Mouse (Mus musculus) limb, embryonic 13.5 days (tissue): ENCODE measurements around the gene Fras1. TPM values are rescaled to one million over a fixed set of nuclear protein-coding genes. Genes with fewer than 3 reads are reported as not detected.

Experiments
- ATAC-seq: fragments of 200-750 bp; cut with Nextera tagmentation; 2 replicates; pipeline ENCODE4 v1.8.0; 2017; ENCODE audit warnings: low read depth, moderate number of reproducible peaks, moderate TSS enrichment; ENCODE audit not compliant: low FRiP score
- H3K27ac ChIP-seq: fragments of 300-500 bp; sonication (generic); 2 replicates; pipeline ENCODE4 v1.5.1; 2015; ENCODE audit warnings: inconsistent platforms, mild to moderate bottlenecking, moderate library complexity
- H3K27me3 ChIP-seq: fragments of 300-500 bp; sonication (generic); 2 replicates; pipeline ENCODE4 v1.6.1; 2015; ENCODE audit warnings: mild to moderate bottlenecking, inconsistent platforms
- H3K36me3 ChIP-seq: fragments of 300-500 bp; sonication (generic); 2 replicates; pipeline ENCODE4 v1.6.1; 2015; ENCODE audit warnings: inconsistent platforms, mild to moderate bottlenecking, moderate library complexity
- H3K4me1 ChIP-seq: fragments of 300-500 bp; sonication (generic); 2 replicates; pipeline ENCODE4 v1.6.1; 2015; ENCODE audit warnings: inconsistent platforms
- H3K4me2 ChIP-seq: fragments of 300-500 bp; sonication (generic); replicated peaks from 2 replicates; pipeline ENCODE4 v1.6.1; 2015; ENCODE audit warnings: inconsistent platforms, mild to moderate bottlenecking, moderate library complexity
- H3K4me3 ChIP-seq: fragments of 300-500 bp; sonication (generic); 2 replicates; pipeline ENCODE4 v1.5.1; 2015; ENCODE audit warnings: moderate library complexity, mild to moderate bottlenecking, inconsistent platforms
- H3K9ac ChIP-seq: fragments of 300-500 bp; sonication (generic); 2 replicates; pipeline ENCODE4 v1.6.1; 2015; ENCODE audit warnings: mild to moderate bottlenecking, inconsistent platforms
- H3K9me3 ChIP-seq: fragments of 300-500 bp; sonication (generic); 2 replicates; pipeline ENCODE4 v1.6.1; 2016; ENCODE audit warnings: inconsistent platforms
- WGBS: fragments of 180-500 bp; shearing (Covaris S2); methylation state at CpG from one replicate; pipeline ENCODE4 v1.1.7; 2015; 5-methylcytosine and 5-hydroxymethylcytosine counted together
- polyA plus RNA-seq: library from polyadenylated mRNA; unstranded; fragments of >200 nt; fragmentation: Nextera tagmentation; extraction: Ambion mirVana; gene quantifications from 2 replicates; pipeline ENCODE4 v1.2.1, GENCODE M21; 2015

Fras1 gene
- polyA plus RNA-seq, 1 experiment from 2014 or later, result 21.8 TPM

DNA sequence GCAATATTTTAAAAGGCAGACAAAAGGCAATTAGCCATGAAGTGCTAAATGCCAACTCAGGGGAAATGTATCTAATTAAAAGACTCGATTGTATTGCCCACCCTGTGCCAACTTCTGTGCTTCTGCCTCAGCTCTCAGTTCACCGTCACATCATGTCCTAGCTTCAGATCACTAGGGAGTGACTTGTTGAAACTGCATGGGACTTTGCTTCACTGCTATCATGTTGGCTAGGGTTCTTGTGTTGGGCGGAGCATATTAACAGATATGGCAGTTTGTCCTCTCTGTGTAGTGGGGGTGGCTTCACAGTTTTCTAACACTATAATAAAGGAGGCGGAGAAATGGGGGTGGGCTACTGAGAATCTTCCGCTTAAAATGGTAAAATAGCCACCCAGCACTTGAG lies 172.2 kb downstream of the Fras1 start:
- WGBS, result 87% methylated on average over 5 of the region's 5 CpGs
- H3K27ac ChIP-seq, result no peak overlapping the region
- ATAC-seq, result no peak
- no peaks in the 10 kb centered on the region for H3K9me3 ChIP-seq
- no peak overlapping the region for H3K4me3 ChIP-seq
- H3K9ac ChIP-seq, result no peak overlapping the region
- H3K4me1 ChIP-seq, result no peaks in the 10 kb centered on the region
- no peaks in the 10 kb centered on the region for H3K36me3 ChIP-seq
- no peak overlapping the region for H3K4me2 ChIP-seq
- no peaks in the 10 kb centered on the region for H3K27me3 ChIP-seq

DNA sequence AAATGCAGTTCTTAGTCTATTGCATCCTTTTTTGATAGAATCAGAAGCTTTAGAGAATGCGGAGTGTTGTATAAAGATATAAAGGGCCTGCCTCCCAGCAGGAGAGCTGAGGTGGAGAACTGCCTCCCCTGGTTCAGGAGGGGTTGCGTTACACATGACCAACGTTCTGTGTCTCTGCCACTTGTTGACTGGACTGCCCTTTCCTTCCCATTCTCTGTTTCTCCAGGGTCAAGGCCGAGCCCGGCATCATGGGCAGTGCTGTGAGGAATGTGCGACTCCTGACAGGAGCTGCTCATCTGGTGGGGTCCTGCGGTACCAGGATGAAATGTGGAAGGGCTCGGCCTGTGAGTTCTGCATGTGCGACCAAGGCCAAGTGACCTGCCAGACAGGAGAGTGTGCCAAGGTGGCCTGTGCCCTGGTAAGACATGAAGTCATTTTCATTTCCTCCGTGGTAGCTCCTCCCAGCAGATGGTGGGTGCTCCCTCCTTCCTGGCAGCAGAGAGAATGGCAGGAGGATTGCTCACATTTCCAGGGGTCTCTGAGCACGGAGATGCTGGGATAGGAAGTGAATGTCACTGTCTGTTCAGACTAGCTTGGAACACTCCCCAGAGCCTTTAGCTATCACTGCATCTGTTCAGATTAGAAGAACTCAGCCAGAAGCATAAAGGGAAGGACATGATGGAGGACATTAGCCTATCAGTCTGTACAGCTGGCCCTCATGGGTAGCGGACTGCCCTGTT lies 181.4 kb downstream of the Fras1 start:
- Histone ChIP-seq H3K9me3 (no peaks in the 10 kb centered on the region), H3K4me2 (no peak overlapping the region), H3K4me1 (no peaks in the 10 kb centered on the region), H3K27me3 (no peaks in the 10 kb centered on the region), H3K36me3 (no peaks in the 10 kb centered on the region; the same call in 1 of the 2 replicates), H3K27ac (no peak overlapping the region), H3K4me3 (no peak overlapping the region), H3K9ac (no peak overlapping the region)
- ATAC-seq, result no peak
- WGBS, result 86% methylated on average over 12 of the region's 12 CpGs

DNA sequence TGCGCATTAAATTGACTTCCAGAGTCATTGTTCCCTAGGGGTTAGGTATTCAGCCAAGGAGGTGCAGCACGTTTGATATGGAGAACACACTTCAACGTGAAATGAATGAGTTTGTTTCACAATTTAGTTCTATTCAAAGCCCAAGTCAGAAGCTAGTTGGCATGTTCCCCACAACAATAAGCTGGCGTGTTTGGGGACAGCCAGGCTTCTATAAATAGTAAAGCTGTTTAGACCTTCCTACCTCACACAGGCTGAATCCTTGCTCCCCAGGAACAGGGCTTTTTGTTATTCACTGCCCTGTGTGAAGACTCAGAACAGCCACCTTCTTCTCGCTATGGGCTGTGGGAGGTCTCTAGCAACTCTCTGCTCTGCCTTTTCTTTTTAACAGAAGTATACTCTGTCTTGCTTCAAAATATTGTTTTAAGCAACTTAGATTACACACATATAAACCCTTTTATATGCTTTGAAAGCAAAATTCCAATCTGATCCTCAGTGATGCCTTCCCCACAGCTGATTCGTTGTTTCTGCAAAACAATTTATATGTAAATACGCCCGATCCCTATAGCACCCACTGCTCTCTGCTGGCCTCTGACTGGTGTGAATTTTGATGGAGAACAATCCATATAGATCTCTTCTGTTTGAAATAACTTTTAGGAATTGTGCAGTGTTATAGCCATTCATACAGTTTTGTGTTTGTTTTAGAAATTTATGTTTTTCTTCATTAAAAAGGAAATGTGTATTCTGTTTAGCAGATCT lies 184.5 kb downstream of the Fras1 start:
- no peaks in the 10 kb centered on the region for H3K9me3 ChIP-seq
- 42% methylated on average over 8 of the region's 8 CpGs for WGBS
- no peak overlapping the region for H3K9ac ChIP-seq
- H3K4me1 ChIP-seq, result no peaks in the 10 kb centered on the region
- no peak overlapping the region for H3K27ac ChIP-seq
- H3K36me3 ChIP-seq, result peaks cover 5% of the 10 kb centered on the region; the same call in 1 of the 2 replicates
- H3K4me2 ChIP-seq, result no peak overlapping the region
- no peaks in the 10 kb centered on the region for H3K27me3 ChIP-seq
- no peak for ATAC-seq
- no peak overlapping the region for H3K4me3 ChIP-seq

DNA sequence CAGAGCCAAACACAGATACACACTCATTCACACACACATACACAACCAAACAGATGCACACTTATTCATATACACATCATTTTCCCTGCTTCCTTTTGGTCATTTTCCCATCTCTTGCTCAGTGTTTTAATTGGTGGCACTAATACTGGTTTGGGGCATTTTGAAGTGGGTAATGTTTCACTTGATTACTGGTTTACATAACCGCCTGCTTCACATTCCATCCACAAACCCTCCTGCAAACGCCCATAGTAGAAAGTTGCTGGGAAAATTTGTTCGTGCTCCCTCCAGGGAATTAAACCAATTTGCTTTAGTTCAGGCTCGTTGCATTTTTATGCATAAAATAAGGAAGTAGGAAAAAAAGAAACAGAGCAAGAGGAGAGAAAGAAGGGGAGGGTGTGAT lies 200.8 kb downstream of the Fras1 start:
- Histone ChIP-seq H3K27me3 (no peaks in the 10 kb centered on the region), H3K4me3 (no peak overlapping the region), H3K27ac (no peak overlapping the region), H3K36me3 (peaks cover 5% of the 10 kb centered on the region), H3K4me2 (no peak overlapping the region), H3K9me3 (no peaks in the 10 kb centered on the region), H3K9ac (no peak overlapping the region), H3K4me1 (no peaks in the 10 kb centered on the region; the same call in 1 of the 2 replicates)
- 47% methylated on average over 4 of the region's 4 CpGs for WGBS
- ATAC-seq, result no peak

DNA sequence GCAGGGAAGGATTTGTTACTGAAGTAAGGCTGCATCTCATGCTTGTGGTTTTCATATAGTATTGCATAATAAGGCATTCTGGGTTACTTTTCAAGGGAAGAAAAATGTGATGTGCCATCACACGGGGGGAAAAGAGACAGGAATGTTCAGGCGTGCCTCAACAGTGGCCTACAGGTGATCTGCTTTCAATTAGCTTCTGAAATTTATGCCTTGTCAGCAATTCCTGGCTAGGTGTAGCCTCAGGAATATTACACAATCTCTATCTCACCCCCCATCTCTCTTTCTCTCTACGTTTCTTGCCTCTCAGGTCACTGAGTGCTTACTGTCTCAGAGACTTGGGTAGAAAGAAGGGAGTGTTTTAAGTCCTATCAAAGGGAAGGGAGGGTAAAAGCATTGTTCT lies 204.9 kb downstream of the Fras1 start:
- Histone ChIP-seq H3K36me3 (peaks cover 5% of the 10 kb centered on the region), H3K9me3 (no peaks in the 10 kb centered on the region), H3K9ac (no peak overlapping the region), H3K4me2 (no peak overlapping the region), H3K4me1 (no peaks in the 10 kb centered on the region; the same call in 1 of the 2 replicates), H3K27me3 (no peaks in the 10 kb centered on the region), H3K27ac (no peak overlapping the region), H3K4me3 (no peak overlapping the region)
- 26% methylated on average over 3 of the region's 3 CpGs for WGBS
- ATAC-seq, result 0 out of 2 replicates have a peak, but pooled peaks have one; percentile 28

- H3K27me3 ChIP-seq, result no peaks in the 10 kb centered on the region
- H3K36me3 ChIP-seq, result peaks cover 5% of the 10 kb centered on the region
- no peak overlapping the region for H3K9ac ChIP-seq
- no peak overlapping the region for H3K4me3 ChIP-seq
- ATAC-seq, result no peak
- no peaks in the 10 kb centered on the region for H3K4me1 ChIP-seq
- H3K9me3 ChIP-seq, result no peaks in the 10 kb centered on the region
- no peak overlapping the region for H3K4me2 ChIP-seq
- 51% methylated on average over 5 of the region's 5 CpGs for WGBS
- no peak overlapping the region for H3K27ac ChIP-seq
Observed at GRCm38 (mm10) chr5:96579938-96580337, 206.2 kb downstream of the Fras1 start.

DNA sequence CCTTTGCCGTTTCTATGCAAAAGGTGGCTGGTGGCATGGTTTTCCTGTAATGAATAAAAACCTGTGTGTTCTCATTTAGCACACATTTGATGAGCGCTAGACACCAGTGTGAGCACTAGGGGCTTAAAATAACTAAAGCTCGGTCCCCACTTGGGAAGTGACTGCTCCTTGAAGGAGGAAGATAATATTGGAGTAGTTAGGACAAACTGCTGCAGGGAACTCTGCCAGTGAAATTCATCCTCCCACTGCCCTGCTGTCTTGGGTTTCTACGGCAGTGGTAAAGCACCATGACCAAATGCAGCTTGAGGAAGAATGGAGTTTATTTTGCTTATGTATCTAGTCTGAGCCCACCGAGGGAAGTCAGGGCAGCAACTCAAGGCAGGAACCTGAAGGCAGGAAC lies 211.0 kb downstream of the Fras1 start:
- no peaks in the 10 kb centered on the region for H3K4me1 ChIP-seq
- H3K4me2 ChIP-seq, result no peak overlapping the region
- no peak for ATAC-seq
- 90% methylated on average over 5 of the region's 5 CpGs for WGBS
- H3K36me3 ChIP-seq, result no peaks in the 10 kb centered on the region
- no peak overlapping the region for H3K27ac ChIP-seq
- no peak overlapping the region for H3K4me3 ChIP-seq
- no peak overlapping the region for H3K9ac ChIP-seq
- H3K27me3 ChIP-seq, result no peaks in the 10 kb centered on the region
- no peaks in the 10 kb centered on the region for H3K9me3 ChIP-seq

GRCm38 (mm10) chr5:96590621-96591020 lies 216.9 kb downstream of the Fras1 start:
- Histone ChIP-seq H3K9ac (no peak overlapping the region), H3K4me3 (no peak overlapping the region), H3K4me2 (no peak overlapping the region), H3K9me3 (no peaks in the 10 kb centered on the region), H3K36me3 (no peaks in the 10 kb centered on the region), H3K27me3 (no peaks in the 10 kb centered on the region), H3K4me1 (no peaks in the 10 kb centered on the region), H3K27ac (no peak overlapping the region)
- 90% methylated on average over 6 of the region's 6 CpGs for WGBS
- ATAC-seq, result no peak

DNA sequence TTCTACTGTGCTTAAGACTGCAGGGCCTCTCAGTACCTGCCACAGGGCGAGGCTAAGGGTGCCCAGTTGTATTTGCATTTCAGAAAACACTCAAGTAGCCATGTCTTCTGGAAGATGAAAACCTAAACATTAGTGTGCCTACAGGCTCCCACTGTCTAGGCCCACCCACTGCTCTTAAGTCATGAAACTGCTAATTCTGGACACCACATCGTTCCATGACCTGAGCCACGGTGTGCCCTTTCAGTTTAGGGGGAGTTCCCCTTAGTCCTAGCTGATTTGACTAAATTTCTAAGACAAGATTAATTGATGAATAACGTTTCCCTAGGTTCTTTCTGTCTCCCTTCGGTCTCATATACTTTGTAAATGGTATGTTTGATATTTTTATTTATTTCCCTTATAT lies 222.0 kb downstream of the Fras1 start:
- H3K4me1 ChIP-seq, result no peaks in the 10 kb centered on the region
- ATAC-seq, result no peak
- no peak overlapping the region for H3K4me2 ChIP-seq
- no peak overlapping the region for H3K9ac ChIP-seq
- H3K9me3 ChIP-seq, result no peaks in the 10 kb centered on the region
- H3K27me3 ChIP-seq, result no peaks in the 10 kb centered on the region
- H3K36me3 ChIP-seq, result peaks cover 5% of the 10 kb centered on the region; the same call in 1 of the 2 replicates
- H3K4me3 ChIP-seq, result no peak overlapping the region
- 87% methylated on average over 5 of the region's 5 CpGs for WGBS
- H3K27ac ChIP-seq, result no peak overlapping the region

DNA sequence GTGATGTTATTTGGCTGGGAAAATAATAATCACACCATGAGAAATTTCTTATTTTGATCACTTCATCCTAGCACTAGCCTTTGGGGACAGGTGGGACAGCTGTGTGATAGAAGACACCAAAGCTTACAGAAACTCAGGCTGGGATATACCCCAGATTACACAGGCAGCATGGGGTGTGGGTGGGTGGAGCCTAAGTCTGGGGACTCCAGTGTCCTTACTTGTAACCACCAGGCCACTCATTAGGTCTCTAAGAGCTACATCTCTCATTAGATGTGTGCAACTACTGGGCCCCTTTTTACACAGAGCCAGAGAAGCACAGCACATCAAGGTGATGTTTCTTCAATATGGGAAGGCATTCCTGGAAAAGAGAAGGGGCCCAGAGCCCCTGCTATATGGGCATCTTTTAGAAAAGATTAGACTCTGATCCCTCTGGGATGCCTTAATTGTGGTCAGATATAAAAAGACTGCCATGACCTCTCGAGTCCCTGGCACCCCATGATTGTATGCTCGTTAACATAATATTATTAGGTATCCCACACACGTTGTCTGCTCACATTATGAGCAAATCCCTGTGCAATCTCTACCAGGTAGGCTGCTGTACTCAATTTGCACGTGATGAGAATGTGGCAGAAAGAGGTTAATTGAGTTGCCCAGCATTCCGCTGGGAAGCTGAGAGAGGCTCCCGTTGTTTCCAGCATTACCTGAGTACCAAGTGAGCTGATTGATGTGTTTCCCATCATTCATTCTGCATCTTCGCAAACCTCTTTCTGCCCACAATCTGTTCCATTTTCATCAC lies 230.4 kb downstream of the Fras1 start:
- peaks cover 7% of the 10 kb centered on the region; the same call in 1 of the 2 replicates for H3K36me3 ChIP-seq
- no peaks in the 10 kb centered on the region for H3K27me3 ChIP-seq
- no peak overlapping the region for H3K4me2 ChIP-seq
- no peak overlapping the region for H3K4me3 ChIP-seq
- H3K4me1 ChIP-seq, result peaks cover 11% of the 10 kb centered on the region
- H3K9me3 ChIP-seq, result no peaks in the 10 kb centered on the region; the same call in 1 of the 2 replicates
- WGBS, result 53% methylated on average over 7 of the region's 7 CpGs
- no peak overlapping the region for H3K9ac ChIP-seq
- H3K27ac ChIP-seq, result no peak overlapping the region
- ATAC-seq, result no peak

DNA sequence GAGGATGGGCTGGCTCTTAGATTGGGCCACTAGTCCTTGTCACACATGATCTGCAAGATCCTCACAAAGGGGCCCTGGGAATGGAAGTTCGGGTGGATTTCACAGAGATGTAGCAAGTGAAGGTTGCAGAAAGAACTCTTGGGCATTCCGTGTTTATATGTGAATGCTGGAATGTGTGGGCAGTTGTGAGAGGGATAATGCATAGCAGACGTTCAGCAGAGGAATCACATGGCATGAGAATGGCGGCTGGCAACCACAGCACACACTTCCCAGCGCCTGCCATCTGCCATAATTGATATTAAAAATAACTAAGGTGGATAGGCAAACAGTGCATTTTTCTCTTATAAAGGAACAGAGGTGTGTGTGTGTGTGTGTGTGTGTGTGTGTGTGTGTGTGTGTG lies 234.3 kb downstream of the Fras1 start:
- H3K9ac ChIP-seq, result no peak overlapping the region
- no peaks in the 10 kb centered on the region for H3K27me3 ChIP-seq
- no peak overlapping the region for H3K4me3 ChIP-seq
- no peak overlapping the region for H3K27ac ChIP-seq
- peaks cover 11% of the 10 kb centered on the region for H3K4me1 ChIP-seq
- H3K9me3 ChIP-seq, result no peaks in the 10 kb centered on the region
- no peak overlapping the region for H3K4me2 ChIP-seq
- ATAC-seq, result no peak
- WGBS, result 49% methylated on average over 5 of the region's 5 CpGs
- no peaks in the 10 kb centered on the region for H3K36me3 ChIP-seq
